Mouse (Mus musculus) erythroblast, embryonic 14.5 days (primary cell): ENCODE results near the gene Usp42. TPM values are rescaled to one million over a fixed set of nuclear protein-coding genes. Genes with fewer than 3 reads are reported as not detected.

Experiments used
- H3K27me3 ChIP-seq: 2 replicates; pipeline ENCODE4 v1.6.1; 2012; ENCODE audit warnings: inconsistent platforms; ENCODE audit not compliant: control insufficient read depth
- H3K36me3 ChIP-seq: 2 replicates; pipeline ENCODE4 v1.6.1; 2012; ENCODE audit warnings: mild to moderate bottlenecking, inconsistent platforms; ENCODE audit not compliant: control insufficient read depth
- H3K4me1 ChIP-seq: 2 replicates; pipeline ENCODE4 v1.6.1; 2012; ENCODE audit warnings: inconsistent platforms; ENCODE audit not compliant: control insufficient read depth
- H3K4me3 ChIP-seq: replicated peaks from 2 replicates; pipeline ENCODE3; 2012; ENCODE audit warnings: moderate library complexity, mild to moderate bottlenecking, inconsistent platforms
- H3K9me3 ChIP-seq: 2 replicates; pipeline ENCODE4 v1.6.1; 2012; ENCODE audit warnings: low read length, inconsistent platforms, mixed read lengths; ENCODE audit not compliant: control insufficient read depth
- GATA1 ChIP-seq: IDR thresholded peaks from 2 replicates; pipeline ENCODE4 v1.6.1; 2012; ENCODE audit warnings: low read length, inconsistent platforms, mixed read lengths
- TAL1 ChIP-seq: IDR thresholded peaks from 3 replicates; pipeline ENCODE4 v1.6.1; 2012; ENCODE audit warnings: low read length, inconsistent platforms, mixed read lengths
- polyA plus RNA-seq: library from polyadenylated mRNA; stranded (reverse); fragments of >175 nt; gene quantifications from 2 replicates; pipeline ENCODE4 v1.2.3, GENCODE M21; 2012

The Usp42 gene
- polyA plus RNA-seq, 1 experiment: 0.63 TPM

DNA sequence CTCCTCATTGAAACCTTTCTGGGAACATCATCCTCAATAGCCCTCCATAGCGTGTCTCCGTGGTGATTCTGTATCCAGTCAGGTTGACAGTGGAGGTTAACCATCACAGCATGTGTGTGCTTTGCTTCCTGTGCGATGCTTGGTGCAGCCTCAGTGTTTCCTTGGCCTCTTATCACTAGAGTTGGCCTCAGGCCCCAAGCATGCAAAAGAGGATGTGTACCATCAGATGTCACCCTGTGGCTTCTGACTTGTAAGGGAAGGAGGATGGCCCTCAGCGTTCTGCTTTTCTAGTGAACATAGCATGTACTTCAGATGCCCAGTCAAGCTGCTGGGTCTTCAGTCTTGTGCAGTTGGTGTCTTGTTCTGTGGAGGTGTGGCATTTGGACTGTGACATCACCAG is 33.6 kb downstream of the Usp42 start:
- TF ChIP-seq GATA1 (no peak), TAL1 (no peak)
- peaks cover 3% of the 10 kb centered on the region; the same call in 1 of the 2 replicates for H3K9me3 ChIP-seq
- H3K36me3 ChIP-seq: peaks cover 99% of the 10 kb centered on the region
- peaks cover 79% of the 10 kb centered on the region for H3K4me1 ChIP-seq
- no peaks in the 10 kb centered on the region for H3K27me3 ChIP-seq
- H3K4me3 ChIP-seq: no peak overlapping the region

DNA sequence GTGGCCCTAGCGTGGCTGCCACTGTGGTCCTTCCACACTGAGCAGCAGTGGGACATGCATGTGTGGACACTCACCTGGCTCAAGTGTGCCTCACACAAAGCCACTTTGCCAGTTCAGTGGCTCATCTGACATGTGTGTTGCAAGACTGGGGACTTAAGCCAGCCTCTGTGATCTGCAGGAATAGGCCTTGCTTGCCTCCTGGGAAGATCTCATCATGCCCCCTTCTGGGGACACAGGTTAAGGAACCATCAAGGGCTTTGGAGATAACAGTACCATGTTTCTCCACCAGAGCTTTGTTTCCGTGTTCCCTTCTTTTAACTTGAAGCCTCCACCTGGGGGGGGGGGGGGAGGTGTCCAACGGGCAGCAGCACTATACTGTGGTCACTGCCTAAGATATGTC is 35.8 kb downstream of the Usp42 start:
- H3K4me1 ChIP-seq: peaks cover 62% of the 10 kb centered on the region
- no peaks in the 10 kb centered on the region for H3K27me3 ChIP-seq
- H3K9me3 ChIP-seq: peaks cover 3% of the 10 kb centered on the region; the same call in 1 of the 2 replicates
- no peak overlapping the region for H3K4me3 ChIP-seq
- TF ChIP-seq GATA1 (no peak), TAL1 (no peak)
- peaks cover 99% of the 10 kb centered on the region for H3K36me3 ChIP-seq

DNA sequence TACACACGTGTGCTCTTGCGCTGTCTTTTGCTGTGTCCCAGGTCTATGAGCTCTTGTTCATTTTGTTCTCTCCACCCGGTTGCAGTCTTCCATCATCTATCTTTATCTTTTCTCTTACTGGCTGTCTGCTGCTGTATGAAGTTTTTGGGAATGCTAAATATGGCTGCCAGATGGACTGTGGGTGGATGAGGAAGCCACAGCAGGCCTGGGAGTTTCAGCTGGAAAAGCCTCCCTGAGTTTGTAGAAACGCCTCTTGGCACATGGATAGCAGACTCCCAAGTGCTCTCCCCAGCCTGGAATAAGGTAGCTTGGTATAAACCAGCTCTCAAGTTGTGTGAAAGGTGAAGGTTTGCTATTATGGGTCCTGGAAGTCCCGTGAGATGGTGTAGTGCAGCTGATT is 41.2 kb downstream of the Usp42 start:
- H3K4me3 ChIP-seq: no peak overlapping the region
- peaks cover 99% of the 10 kb centered on the region for H3K36me3 ChIP-seq
- TF ChIP-seq TAL1: no peak
- no peak for TF ChIP-seq GATA1
- H3K9me3 ChIP-seq: no peaks in the 10 kb centered on the region
- H3K27me3 ChIP-seq: no peaks in the 10 kb centered on the region
- peaks cover 8% of the 10 kb centered on the region for H3K4me1 ChIP-seq

DNA sequence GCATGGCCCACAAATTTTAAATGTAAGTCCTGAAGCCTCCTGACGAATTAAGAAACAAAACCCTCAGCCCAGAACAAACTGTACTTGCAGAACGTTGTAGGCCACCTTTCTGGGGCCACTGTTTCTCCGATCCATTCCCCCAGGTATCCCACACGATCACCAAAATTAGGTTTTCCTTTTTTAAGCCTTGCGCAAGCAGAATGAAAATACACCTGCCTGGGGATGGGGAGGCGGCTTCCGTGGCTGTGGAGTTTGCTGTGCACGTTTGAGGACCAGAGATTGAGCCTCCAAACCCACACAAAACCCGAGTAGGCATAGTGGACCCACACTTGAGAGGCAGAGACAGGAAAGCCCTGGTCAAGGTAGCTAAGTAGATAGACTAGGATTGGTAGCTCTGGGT is 41.7 kb downstream of the Usp42 start:
- no peak for TF ChIP-seq GATA1
- no peak for TF ChIP-seq TAL1
- Histone ChIP-seq H3K4me1 (peaks cover 5% of the 10 kb centered on the region), H3K4me3 (no peak overlapping the region), H3K27me3 (no peaks in the 10 kb centered on the region), H3K36me3 (peaks cover 99% of the 10 kb centered on the region), H3K9me3 (no peaks in the 10 kb centered on the region)

DNA sequence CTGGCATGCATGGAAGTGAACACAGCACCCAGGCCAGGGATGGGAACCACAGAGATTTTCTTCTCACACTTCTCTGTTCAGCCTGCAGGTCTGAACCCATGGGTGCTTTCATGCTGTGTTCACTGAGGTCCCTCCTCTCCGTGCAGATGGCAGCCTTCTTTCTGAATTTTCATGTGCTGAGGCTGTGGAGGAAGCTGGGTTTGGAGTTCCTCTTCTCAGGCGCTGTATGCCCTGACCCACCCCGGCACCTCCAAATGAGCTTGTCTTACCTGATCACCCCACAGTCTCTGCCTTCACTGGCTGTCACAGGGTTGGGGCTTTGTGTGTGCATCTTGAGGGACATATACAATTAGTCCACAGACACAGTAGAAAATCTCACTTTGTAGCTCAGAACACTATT is 44.5 kb downstream of the Usp42 start:
- no peaks in the 10 kb centered on the region for H3K27me3 ChIP-seq
- H3K4me3 ChIP-seq: no peak overlapping the region
- TF ChIP-seq TAL1: no peak
- no peak for TF ChIP-seq GATA1
- H3K9me3 ChIP-seq: no peaks in the 10 kb centered on the region
- peaks cover 93% of the 10 kb centered on the region for H3K36me3 ChIP-seq
- peaks cover 11% of the 10 kb centered on the region for H3K4me1 ChIP-seq

DNA sequence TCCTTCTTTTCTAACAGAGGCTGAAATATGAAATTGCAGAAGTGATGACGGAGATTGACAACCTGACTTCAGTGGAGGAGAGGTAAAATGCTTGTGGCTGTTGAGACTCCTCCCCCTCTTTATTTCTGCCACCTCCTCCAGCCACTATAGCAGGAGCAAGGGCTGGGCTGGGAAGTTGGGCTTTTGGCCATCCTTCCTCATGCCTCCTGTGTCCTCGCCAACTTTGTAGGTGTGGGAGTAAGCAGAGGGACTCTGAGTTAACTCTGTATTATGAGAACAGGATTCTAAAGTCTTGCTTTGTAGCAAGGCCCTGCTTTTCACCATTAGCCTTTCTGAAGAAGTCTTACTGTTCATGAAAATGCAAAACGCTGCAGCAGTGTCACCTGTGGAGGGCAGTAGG is 45.6 kb downstream of the Usp42 start:
- peaks cover 85% of the 10 kb centered on the region for H3K36me3 ChIP-seq
- H3K9me3 ChIP-seq: no peaks in the 10 kb centered on the region
- no peak overlapping the region for H3K4me3 ChIP-seq
- no peaks in the 10 kb centered on the region for H3K27me3 ChIP-seq
- peaks cover 17% of the 10 kb centered on the region for H3K4me1 ChIP-seq
- TF ChIP-seq TAL1: no peak

DNA sequence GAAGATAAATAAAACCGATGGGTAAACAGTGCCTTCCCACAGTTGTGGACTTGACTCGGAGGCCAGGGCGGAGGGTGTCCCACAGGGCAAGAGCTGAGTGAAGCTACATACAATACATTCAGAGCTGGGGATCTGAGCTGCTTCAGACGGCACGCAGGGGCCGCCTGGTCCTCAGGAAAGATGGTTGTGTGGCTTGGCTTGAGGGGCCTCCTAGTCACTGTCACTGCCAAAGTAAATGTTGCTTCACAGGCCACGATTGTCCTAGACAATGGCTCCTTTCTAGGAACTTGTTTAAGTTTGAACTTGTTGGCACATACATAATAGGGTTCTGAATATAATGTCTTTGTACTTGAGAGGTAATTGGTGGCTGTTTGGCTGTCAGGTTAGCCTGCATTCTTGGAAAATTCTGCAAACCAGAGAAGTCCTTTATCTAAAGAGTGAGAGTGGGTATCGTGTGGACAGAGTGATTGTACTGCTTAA is 47.1 kb downstream of the Usp42 start:
- Histone ChIP-seq H3K36me3 (peaks cover 80% of the 10 kb centered on the region), H3K4me1 (peaks cover 25% of the 10 kb centered on the region)

DNA sequence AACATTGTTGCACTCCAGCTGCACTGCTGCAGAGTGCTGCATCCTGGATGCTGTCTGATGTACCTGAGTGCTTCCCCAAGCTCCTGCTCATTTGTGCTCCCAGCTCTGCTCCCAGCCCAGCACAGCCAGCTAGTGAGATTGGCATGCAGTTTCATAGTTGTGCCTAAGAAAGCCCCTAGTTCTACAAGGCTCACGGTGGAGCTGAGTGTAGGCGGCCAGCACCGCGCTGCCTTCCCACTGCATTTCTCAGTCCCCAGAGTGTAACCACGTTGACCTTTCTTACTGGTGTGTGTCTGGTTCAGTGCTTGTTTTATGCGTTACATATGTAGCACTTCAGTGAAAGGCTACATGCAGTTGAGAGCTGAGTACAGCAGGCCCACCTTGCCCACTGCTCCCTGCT is 48.4 kb downstream of the Usp42 start:
- Histone ChIP-seq H3K36me3 (peaks cover 79% of the 10 kb centered on the region), H3K4me1 (peaks cover 37% of the 10 kb centered on the region), H3K4me3 (no peak overlapping the region), H3K9me3 (no peaks in the 10 kb centered on the region), H3K27me3 (no peaks in the 10 kb centered on the region)
- no peak for TF ChIP-seq GATA1
- TF ChIP-seq TAL1: no peak

More for the DNA sequence above, 47.1 kb downstream of the Usp42 start:
- no peak for TF ChIP-seq GATA1
- TF ChIP-seq TAL1: no peak
- H3K9me3 ChIP-seq: no peaks in the 10 kb centered on the region
- H3K4me3 ChIP-seq: no peak overlapping the region
- no peaks in the 10 kb centered on the region for H3K27me3 ChIP-seq

DNA sequence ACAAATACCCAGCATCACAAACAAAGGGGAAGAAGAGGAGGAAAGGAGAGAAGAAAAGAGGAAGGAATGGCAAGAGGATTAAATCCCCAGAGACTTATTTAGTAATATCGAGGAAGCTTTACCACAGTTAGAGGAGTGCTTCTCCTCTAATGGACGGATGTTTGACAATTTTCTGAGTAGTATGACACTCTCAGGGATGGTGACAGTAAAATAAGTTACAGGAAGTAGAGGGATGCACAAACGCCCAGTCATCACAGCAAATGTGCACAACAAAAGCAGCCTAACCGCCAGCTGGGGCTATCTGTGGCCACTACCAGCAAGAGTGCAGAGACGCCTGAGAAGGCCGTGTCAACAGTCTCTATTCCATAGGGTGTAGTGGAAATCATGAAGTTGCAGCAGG is 52.4 kb downstream of the Usp42 start:
- H3K9me3 ChIP-seq: no peaks in the 10 kb centered on the region
- no peaks in the 10 kb centered on the region for H3K27me3 ChIP-seq
- peaks cover 70% of the 10 kb centered on the region for H3K4me1 ChIP-seq
- H3K4me3 ChIP-seq: no peak overlapping the region
- peaks cover 56% of the 10 kb centered on the region for H3K36me3 ChIP-seq
- no peak for TF ChIP-seq GATA1
- no peak for TF ChIP-seq TAL1

DNA sequence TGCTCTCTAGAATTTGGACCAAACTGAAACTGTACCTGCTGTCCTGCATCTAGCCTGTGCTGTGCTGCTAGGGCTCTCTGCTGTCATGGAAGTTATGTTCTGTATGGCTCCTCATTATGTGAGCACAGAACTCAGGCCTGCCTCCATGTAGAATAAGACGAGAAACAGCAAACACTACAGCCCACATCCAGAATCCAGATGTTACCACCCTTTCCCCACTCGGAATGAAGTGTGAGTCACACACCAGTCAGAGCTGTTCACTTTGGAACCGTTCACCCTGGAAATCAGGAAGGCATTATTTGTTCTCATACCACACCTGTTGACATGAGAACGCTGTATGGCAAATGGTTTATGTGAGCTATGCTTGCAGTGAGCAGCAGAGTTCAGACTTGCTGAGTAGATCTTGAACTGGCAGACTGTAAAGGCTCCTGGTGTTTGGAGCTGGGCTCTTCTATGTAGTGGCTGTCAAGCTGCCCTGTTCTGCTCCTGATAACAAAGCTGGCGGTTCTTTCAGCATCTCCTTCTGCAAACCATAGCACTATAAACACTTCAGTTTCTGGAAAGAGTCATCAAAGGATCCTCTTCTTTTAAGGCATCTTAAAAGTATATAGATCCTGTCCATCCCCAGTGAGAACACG is 53.3 kb downstream of the Usp42 start:
- no peaks in the 10 kb centered on the region for H3K27me3 ChIP-seq
- no peaks in the 10 kb centered on the region for H3K9me3 ChIP-seq
- no peak for TF ChIP-seq TAL1
- TF ChIP-seq GATA1: no peak
- peaks cover 76% of the 10 kb centered on the region for H3K4me1 ChIP-seq
- no peak overlapping the region for H3K4me3 ChIP-seq
- H3K36me3 ChIP-seq: peaks cover 53% of the 10 kb centered on the region
